Mouse (Mus musculus) midbrain, embryonic 13.5 days (tissue): Measurements from ENCODE around the gene Olfr1084. TPM values are rescaled to one million over a fixed set of nuclear protein-coding genes. Genes with fewer than 3 reads are reported as not detected.
"Not testable (repeated sequence)": the region's sequence is repeated elsewhere in the genome, so short reads cannot be mapped to it uniquely, and the experiment has no call there.

Experiments
- ATAC-seq: fragments of 200-750 bp; cut with Nextera tagmentation; 2 replicates; pipeline ENCODE4 v1.8.0; 2017; ENCODE audit warnings: mild to moderate bottlenecking, moderate TSS enrichment, moderate library complexity
- H3K27ac ChIP-seq: fragments of 300-500 bp; sonication (generic); 2 replicates; pipeline ENCODE4 v1.5.1; 2015; ENCODE audit warnings: inconsistent platforms, mild to moderate bottlenecking, moderate library complexity
- H3K27me3 ChIP-seq: fragments of 300-500 bp; sonication (generic); 2 replicates; pipeline ENCODE4 v1.6.1; 2015; ENCODE audit warnings: mild to moderate bottlenecking, inconsistent platforms
- H3K36me3 ChIP-seq: fragments of 300-500 bp; sonication (generic); 2 replicates; pipeline ENCODE4 v1.6.1; 2015; ENCODE audit warnings: mild to moderate bottlenecking, inconsistent platforms
- H3K4me1 ChIP-seq: fragments of 300-500 bp; sonication (generic); replicated peaks from 2 replicates; pipeline ENCODE4 v1.6.1; 2015; ENCODE audit warnings: inconsistent platforms
- H3K4me2 ChIP-seq: fragments of 300-500 bp; sonication (generic); replicated peaks from 2 replicates; pipeline ENCODE4 v1.6.1; 2015; ENCODE audit warnings: moderate library complexity, mild to moderate bottlenecking, inconsistent platforms
- H3K4me3 ChIP-seq: fragments of 300-500 bp; sonication (generic); replicated peaks from 2 replicates; pipeline ENCODE4 v1.5.1; 2015; ENCODE audit warnings: mild to moderate bottlenecking, inconsistent platforms
- H3K9ac ChIP-seq: fragments of 300-500 bp; sonication (generic); replicated peaks from 2 replicates; pipeline ENCODE4 v1.6.1; 2015; ENCODE audit warnings: mild to moderate bottlenecking, inconsistent platforms
- H3K9me3 ChIP-seq: fragments of 300-500 bp; sonication (generic); 2 replicates; pipeline ENCODE4 v1.6.1; 2016; ENCODE audit warnings: mild to moderate bottlenecking, inconsistent platforms
- WGBS: fragments of 180-500 bp; shearing (Covaris S2); methylation state at CpG from one replicate; pipeline ENCODE4 v1.1.7; 2015; 5-methylcytosine and 5-hydroxymethylcytosine counted together
- polyA plus RNA-seq: library from polyadenylated mRNA; unstranded; fragments of >200 nt; fragmentation: Nextera tagmentation; extraction: Ambion mirVana; gene quantifications from 2 replicates; pipeline ENCODE4 v1.2.1, GENCODE M21; 2015

Gene Olfr1084
- not detected in 2 replicates for polyA plus RNA-seq

- not testable (repeated sequence) for H3K36me3 ChIP-seq, H3K9ac ChIP-seq, ATAC-seq, H3K4me3 ChIP-seq, H3K27ac ChIP-seq, H3K4me1 ChIP-seq, H3K9me3 ChIP-seq, H3K4me2 ChIP-seq, H3K27me3 ChIP-seq
- WGBS = 88% methylated on average over 1 of the region's 1 CpGs
Measured at GRCm38 (mm10) chr2:86639625-86640024, at the start of gene Olfr1084. Gene Olfr1084 (minus strand): TSS chr2:86639725.

DNA sequence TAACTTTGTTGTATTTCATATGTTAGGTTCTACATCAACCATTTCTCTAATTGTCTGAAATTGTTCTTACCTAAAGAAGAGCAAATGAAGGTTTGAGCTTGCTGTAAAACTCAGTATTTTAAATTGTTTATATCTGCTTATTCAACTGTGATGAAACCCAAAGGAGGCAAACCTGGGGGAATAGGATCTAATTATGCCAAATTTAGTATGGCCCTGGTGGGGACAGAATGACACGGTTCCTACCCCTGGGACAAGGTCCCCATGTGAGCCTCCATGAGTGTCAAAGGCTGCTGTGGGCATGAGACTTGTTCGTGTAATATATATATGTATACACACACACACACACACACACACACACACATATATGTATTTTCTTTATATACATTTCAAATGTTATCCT, 40.5 kb upstream of the Olfr1084 start, which contains the start of gene Olfr1086:
Gene Olfr1086 (minus strand): TSS at position 101 of the 400 bp plus-strand sequence.
- Histone ChIP-seq H3K4me2 (no peak within 1 kb of the TSS), H3K27me3 (no peaks in the 10 kb centered on the region), H3K9ac (no peak within 1 kb of the TSS), H3K9me3 (no peaks in the 10 kb centered on the region), H3K4me1 (no peaks in the 10 kb centered on the region), H3K27ac (no peak within 1 kb of the TSS), H3K4me3 (no peak within 1 kb of the TSS), H3K36me3 (no peaks in the 10 kb centered on the region)
- 79% methylated on average over 2 of the region's 2 CpGs for WGBS
- no peak for ATAC-seq

GRCm38 (mm10) chr2:86661919-86662318, 22.4 kb upstream of the Olfr1084 start, which contains the start of gene Olfr1085:
Gene Olfr1085 (minus strand): TSS chr2:86662019.
- Histone ChIP-seq H3K27me3 (no peaks in the 10 kb centered on the region), H3K4me3 (no peak within 1 kb of the TSS), H3K27ac (no peak within 1 kb of the TSS), H3K9me3 (no peaks in the 10 kb centered on the region), H3K9ac (no peak within 1 kb of the TSS), H3K4me2 (no peak within 1 kb of the TSS), H3K4me1 (no peaks in the 10 kb centered on the region), H3K36me3 (no peaks in the 10 kb centered on the region)
- ATAC-seq = no peak
- 33% methylated on average over 1 of the region's 1 CpGs for WGBS

- H3K27me3 ChIP-seq, H3K9me3 ChIP-seq, H3K27ac ChIP-seq, ATAC-seq, H3K9ac ChIP-seq, H3K4me3 ChIP-seq, H3K4me2 ChIP-seq, H3K36me3 ChIP-seq, H3K4me1 ChIP-seq: not testable (repeated sequence)
- 50% methylated on average over 1 of the region's 1 CpGs for WGBS
Measured at GRCm38 (mm10) chr2:86598866-86599265, 40.7 kb downstream of the Olfr1084 start, which contains the start of gene Olfr1082. Gene Olfr1082 (minus strand): TSS chr2:86598966.

Other genes starting within 250 kb of the Olfr1084 start
- gene Olfr1061, start 225.7 kb downstream of the Olfr1084 start, polyA plus RNA-seq = not detected in 2 replicates
- not detected in 2 replicates for gene Olfr1062, start 213.0 kb downstream of the Olfr1084 start, polyA plus RNA-seq
- gene Olfr1065, start 189.1 kb downstream of the Olfr1084 start, polyA plus RNA-seq = not detected in 2 replicates
- not detected in 2 replicates for gene Olfr1066, start 183.5 kb downstream of the Olfr1084 start, polyA plus RNA-seq
- not detected in 2 replicates for gene Olfr228, start 152.3 kb downstream of the Olfr1084 start, polyA plus RNA-seq
- gene Olfr1076, start 131.3 kb downstream of the Olfr1084 start, polyA plus RNA-seq = not detected in 2 replicates
- not detected in 2 replicates for gene Olfr1079, start 97.2 kb downstream of the Olfr1084 start, polyA plus RNA-seq
- not detected in 2 replicates for gene Olfr1080, start 81.5 kb downstream of the Olfr1084 start, polyA plus RNA-seq
- gene Olfr1082, start 40.8 kb downstream of the Olfr1084 start, polyA plus RNA-seq = not detected in 2 replicates
- not detected in 2 replicates for gene Olfr1085, start 22.3 kb upstream of the Olfr1084 start, polyA plus RNA-seq
- gene Olfr1086, start 40.4 kb upstream of the Olfr1084 start, polyA plus RNA-seq = not detected in 2 replicates
- gene Olfr1087, start 58.7 kb upstream of the Olfr1084 start, polyA plus RNA-seq = not detected in 2 replicates
- not detected in 2 replicates for gene Olfr1089, start 94.0 kb upstream of the Olfr1084 start, polyA plus RNA-seq
- not detected in 2 replicates for gene Olfr1090, start 119.3 kb upstream of the Olfr1084 start, polyA plus RNA-seq
- not detected in 2 replicates for gene Olfr1093, start 142.8 kb upstream of the Olfr1084 start, polyA plus RNA-seq
- gene Olfr141, start 170.3 kb upstream of the Olfr1084 start, polyA plus RNA-seq = not detected in 2 replicates
- not detected in 2 replicates for gene Olfr1094, start 184.9 kb upstream of the Olfr1084 start, polyA plus RNA-seq
- not detected in 2 replicates for gene Olfr1095, start 212.0 kb upstream of the Olfr1084 start, polyA plus RNA-seq
- gene Gm13723, start 235.1 kb upstream of the Olfr1084 start, polyA plus RNA-seq = not detected in 2 replicates